Mouse (Mus musculus): ENCODE results near the gene C3.

Gene C3

DNA sequence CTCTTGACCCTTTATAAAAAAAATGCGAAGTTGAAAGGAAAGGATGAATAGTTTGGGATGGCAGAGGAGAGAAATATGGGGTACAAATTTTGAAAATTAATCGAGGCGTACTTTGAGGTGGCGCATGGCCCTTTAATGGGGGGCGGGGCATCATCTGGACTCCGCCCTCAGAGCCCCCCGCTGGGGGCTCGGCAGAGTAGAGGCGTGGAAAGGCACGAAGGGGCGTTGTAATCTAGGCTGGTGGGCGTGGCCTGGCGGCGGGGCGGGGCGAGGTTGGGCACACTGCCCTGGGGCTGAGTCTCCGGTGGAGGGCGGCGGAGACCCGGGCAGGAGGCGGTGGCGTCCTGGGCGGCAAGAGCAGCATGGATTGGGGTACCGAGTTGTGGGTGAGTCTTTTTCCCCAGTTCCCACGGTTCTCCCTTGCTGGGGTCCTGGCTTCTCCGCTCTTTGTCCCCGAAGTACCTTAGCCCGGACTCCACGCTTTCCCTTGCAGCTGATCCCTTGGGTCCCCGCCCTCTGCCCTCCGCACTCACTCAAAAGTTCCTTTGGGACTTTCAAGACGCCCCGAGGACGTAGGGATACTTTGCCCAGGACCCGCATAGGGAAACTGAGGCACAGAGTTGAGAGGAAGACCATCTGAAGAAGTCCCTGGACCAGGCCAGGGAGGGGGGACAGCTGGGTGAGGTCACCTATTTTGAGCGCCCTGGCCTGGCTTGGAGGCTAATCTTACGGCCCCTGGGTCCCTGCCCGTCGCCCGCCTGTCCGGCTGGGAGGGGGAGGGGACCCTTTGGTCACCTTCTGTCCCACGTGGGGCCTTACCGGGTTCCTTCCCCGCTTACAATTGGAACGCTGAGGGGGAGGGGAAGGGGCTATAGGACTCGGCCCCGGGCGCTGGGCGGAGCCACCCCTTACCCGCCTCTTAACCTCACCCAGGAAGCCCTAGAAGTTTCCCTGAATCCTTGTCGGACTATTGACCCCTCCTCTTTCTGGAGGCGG lies 21.5 kb upstream of the C3 start, which contains the start of gene Trip10:
Trip10 (plus strand) TSS at position 270 of the 996 bp plus-strand sequence.
- DNase-seq = peak; percentile 85

DNA sequence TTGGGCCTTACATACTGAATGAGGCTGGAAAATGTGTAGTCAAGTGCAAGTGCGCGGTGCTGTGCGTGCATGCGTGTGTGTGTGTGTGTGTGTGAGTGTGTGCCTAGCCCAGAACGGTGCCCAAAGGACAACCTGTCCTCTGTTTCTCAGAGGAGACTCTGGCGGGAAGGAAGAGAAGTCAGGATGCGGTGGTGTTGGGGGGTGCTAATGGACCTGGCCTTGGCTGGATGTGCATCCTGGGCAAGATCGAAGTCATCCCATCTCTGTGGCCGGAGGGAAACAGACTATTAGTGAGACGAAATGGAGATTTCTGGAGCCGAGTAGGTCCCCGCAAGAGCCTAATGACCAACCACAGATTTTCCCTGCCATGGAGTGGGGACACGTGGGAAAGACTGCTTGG lies 20.8 kb upstream of the C3 start:
- peak; percentile 73 for DNase-seq

DNA sequence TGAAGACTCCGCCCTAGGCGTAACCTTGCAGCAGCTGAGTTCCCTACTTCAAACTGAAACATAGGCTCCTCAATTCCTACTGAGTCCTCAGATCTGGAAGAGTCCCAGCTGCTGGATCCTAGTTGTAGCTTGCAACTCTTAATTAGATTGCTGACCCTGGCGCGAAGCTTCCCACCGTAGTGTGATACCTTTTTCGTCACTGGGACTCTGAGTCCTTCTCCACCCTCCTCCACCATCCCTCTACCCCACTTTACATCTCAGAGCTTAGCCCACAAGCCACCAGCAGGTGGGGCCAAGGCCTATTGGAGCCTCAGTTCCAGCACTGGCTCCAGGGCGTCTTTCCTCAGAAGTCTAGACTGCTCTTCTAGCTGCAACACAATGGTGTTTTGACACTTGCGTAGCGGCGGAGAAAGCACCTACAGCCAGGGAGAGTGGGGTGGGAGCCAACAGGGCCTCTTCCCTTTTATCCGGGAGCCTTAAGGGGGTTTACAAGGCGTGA lies 20.3 kb upstream of the C3 start, which contains the start of gene Gpr108:
Gpr108 (minus strand) TSS at position 246 of the 499 bp plus-strand sequence.
- DNase-seq = peak; percentile 92

DNA sequence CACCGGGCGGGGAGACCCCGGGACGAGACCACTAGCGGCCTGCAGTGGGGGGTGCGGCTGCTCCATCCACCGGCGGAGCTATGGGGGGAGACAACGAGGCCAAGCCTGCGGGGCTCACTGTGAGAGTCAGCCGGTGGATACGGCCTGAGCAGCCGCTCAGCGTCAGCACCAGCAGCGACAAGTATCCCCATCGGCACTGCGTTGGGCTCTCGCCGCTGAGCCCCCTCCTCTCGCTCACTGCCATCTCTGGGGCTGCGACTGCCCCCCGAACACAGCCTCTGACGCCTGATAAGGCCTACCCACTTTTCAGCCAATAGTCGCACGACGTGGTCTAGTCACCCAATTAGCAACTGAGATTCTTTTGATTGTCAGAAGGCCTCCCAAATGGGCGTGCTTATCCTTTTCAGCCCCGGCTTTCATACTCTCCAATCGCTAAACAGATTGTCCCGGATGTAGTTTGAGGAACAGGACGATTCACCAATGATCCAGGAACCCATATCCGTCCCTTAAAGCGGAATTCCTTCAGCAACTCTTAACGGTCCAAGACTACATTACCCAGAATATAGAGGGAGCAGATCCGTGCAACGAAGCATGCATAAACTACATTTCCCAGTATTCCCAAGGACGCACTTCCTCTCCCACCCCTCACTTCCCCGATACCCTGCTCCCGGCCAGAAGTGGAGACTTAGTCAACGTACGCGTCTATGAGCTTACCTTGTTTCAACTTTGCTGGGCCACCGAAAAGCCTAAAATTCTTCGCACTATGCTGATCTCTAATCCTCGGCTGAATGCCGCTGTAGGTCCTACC lies 19.7 kb upstream of the C3 start:
- DNase-seq = peak; percentile 98

DNA sequence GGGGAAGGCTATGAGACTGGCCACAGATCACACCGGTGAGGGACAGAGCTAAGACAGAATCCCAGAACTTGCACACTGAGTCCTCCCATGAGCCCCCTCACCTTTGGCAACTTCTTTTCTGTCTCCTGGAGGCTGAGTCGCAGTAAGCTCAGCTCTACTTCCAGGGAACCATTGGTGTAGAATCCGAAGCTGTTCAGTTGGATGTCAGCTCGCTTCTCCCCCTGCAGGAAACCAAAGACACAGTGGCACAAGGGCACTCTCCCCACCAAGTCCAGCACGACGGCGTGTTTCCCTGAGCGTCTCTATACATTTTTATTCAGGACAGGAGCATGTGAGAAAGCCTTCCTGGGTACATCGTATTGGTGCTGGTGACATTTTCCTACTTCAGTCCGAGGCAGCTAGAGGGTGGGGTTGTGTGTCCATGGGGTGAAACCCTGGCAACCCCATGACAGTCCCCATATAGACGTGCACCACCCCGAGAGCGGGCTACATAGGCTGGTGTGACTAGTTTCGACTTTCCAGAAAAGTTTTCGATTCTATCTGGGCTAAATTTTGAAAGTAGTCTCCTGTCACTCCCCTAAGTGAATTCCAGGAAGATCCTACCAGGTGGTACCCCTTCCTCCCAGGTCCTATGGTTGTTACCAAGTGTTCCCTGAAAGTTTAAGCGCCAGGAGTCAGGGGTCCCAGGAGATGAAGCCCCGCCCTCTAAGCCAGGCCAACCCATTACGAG lies 18.9 kb upstream of the C3 start:
- DNase-seq = peak; percentile 61

DNA sequence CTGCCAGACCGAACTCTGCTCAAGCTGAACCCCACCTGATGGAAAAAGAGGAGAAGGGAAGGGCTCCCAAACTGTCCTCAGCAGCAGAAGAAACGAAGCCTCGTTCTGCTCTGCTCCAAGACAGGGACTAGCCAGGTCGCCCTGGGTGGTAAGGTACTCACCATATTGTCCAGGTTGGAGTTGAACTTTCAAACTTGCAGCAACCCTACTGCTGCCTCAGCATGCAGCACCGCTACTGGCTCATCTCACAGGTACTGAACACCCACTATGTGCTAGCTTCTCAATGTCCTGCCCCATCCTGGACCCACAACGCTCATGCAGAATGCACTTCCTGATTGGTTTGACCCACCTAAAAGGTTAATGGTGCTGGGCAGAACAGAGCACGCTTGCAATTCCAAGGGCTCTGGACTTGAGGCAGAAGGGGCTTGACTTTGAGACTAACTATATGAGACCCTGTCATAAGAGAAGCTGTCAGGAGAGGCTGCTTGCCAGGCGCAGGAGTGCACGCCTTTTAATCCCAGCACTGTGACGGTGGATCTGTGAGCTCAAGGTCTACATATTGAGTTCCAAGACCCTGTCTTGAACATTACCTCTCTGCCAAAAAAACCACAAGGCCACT lies 17.5 kb upstream of the C3 start:
- peak; percentile 52 for DNase-seq

DNA sequence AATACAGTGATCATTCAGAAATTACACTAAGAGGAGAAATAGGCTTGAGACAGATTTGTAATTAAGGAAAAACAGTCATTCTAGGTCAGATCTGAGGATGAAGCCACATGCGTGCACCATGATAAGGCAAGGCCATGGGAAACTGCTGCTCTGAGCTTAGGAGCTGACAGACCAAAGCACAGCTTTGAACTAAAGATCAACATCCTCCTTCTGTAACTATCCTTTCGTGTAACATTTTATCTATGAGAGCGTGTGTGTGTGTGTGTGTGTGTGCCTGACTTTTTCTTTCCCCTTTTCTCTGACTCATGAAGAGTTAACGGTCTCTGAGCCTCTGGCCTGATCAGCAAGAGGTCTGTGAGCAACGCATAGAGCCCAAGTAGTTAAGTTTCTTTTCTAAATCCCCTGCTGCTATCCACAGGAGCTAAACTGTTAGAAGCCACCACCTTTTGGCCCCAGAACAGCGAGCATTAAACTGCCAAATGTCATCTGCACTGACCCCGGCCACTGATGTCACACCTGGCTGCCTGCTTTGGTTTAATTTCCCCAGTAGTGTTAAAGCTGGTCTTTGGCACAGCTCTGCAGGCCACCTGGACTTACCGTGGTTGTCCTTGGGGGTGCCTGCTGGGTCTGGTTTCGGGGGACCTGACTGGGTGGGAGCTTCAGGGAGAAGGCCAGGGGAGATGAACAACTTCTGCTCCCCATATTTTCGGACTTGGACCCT lies 15.9 kb upstream of the C3 start:
- no peak for DNase-seq

DNA sequence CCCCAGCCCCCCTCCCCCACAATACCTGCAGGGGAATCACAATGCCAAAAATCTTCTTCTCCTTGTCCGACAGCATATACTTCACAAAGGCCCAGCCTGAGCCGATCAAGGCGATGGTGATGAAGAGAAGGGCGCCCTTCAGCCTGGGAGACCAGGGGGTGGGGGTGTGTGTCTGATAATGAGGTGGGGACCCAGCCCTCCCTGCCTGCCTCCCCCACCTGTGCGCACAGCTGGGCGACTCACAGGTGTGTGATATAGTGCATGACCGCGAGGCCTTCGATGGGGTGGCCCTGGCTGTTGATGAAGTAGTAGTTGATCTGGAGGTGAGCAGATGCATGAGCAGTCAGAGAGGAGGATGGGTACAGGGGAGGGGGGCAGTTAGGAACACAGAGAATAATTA lies 9.2 kb upstream of the C3 start:
- DNase-seq = no peak

DNA sequence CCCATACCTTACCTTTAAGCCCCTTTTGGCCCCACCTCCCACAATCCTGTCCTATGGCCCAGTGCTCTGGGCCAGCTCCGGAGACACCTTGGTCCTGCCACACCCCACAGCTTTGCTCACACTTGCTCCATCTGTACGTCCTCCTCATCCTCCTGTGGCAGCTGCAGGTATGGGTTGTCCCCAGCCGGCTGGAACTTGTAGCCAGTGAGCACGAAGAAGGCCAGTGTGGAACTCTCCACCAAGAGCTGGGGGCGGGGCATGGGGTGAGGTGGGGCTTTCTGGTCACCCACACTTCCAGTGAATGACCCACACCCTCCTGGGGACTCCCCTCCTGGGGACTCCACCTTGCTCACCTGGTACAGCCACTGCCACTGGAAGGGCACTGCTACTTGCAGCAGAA lies 7.9 kb upstream of the C3 start:
- no peak for DNase-seq

DNA sequence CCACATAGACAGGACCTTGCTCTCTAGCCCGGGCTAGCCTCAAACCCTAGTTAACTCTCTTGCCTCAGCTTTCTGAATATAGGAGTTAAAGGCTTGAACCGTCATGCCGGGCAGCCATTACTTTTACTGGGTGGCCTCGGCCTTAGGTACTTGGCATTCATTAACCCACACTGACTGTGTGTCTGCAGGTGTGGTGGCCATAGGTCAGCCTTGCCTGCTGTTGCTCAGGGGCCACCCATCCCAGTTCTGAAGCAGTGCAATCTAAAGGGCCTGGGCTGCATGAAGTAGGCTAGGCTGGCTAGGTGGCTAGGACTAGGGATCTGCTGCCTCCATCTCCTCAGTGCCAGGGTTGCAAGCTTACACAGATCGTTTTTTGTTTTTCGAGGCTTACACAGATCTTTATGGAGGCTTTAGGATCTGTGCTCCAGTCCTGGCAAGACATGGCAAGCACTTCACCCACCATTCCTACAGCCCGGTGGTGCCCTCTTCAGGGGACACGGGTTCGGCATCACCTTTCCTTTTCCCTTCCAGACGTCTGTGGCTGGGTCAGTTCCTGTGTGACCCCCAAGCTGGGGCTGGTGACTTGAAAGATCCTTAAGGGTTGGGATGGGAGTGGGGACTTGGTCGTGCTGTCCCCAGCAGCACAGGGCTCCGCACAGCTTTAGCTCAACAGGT lies 6.5 kb upstream of the C3 start:
- no peak for DNase-seq

DNA sequence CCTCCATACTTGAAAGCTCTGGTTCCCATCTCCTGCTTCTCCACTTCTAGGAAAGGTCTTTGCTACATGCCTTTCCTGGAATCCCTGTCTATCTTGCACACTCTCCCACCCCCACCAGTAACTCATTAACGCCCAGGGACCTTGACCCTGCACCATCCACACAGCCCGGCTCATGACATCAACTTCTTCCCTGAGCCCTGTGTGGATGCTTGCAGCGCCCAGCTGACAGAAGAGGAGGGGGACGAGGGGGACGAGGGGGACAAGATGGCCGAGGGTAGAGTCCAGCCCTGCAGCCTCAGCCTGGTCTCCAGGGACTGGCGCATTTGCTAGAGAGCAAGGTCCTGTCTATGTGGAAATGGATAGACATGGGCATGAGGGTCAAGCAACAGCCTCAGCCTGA lies 5.1 kb upstream of the C3 start:
- no peak for DNase-seq

DNA sequence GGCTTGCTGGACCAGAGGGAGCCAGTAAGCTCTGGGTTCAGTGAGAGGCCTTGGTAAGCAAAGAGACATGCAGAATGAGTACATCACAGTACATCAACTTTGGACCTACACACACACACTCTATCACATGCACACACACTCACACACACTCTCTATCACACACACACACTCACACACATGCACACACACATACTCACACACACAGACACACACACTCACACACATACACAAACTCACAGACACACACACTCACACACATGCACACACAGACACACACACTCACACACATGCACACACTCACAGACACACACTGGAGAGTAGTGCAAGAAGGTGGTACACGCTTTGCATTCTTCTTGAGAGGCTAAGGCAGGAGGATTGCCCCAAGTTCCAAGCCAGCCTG lies 4.3 kb upstream of the C3 start:
- no peak for DNase-seq

DNA sequence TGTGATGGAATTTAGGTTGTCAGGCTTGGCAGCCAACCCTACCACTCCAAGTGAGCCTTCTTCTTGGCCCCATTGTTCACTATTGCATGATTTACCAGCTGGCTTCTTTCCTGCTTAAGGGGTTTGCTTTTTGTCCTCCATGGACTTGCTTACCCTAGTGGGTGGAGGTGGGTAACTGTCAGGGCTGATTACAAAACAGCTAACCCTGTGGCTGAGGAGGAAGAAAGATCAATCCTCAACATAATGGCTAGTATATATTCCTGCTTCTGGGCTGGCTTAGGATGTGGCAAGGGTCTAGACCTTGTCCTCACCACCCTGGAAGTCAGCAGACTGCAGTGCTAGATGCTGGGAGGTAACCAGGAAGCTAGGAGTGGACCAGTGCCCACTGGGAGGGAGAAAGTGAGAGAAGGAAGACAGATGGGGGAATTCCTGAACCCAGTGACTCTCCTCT lies 3.4 kb upstream of the C3 start:
- no peak for DNase-seq

DNA sequence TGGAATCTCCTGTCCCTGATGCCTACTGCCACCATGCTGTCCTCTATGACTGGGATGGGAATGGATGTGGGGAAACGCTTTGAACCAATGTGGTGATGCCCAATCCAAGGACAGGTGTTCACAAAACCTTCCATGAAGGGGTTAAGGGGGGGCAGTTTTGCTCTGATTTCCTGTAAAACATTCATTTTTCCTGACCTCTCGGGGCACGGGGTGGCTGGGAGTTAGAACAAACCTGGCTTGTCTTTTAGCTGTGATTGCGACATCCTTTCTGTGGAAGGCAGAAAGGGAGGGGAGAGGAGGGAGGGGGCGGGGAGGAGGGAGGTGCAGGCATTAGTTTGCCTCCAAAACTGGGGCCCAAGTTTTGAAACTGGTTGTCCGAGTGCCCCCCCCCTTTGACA lies 2.8 kb upstream of the C3 start:
- DNase-seq = no peak

DNA sequence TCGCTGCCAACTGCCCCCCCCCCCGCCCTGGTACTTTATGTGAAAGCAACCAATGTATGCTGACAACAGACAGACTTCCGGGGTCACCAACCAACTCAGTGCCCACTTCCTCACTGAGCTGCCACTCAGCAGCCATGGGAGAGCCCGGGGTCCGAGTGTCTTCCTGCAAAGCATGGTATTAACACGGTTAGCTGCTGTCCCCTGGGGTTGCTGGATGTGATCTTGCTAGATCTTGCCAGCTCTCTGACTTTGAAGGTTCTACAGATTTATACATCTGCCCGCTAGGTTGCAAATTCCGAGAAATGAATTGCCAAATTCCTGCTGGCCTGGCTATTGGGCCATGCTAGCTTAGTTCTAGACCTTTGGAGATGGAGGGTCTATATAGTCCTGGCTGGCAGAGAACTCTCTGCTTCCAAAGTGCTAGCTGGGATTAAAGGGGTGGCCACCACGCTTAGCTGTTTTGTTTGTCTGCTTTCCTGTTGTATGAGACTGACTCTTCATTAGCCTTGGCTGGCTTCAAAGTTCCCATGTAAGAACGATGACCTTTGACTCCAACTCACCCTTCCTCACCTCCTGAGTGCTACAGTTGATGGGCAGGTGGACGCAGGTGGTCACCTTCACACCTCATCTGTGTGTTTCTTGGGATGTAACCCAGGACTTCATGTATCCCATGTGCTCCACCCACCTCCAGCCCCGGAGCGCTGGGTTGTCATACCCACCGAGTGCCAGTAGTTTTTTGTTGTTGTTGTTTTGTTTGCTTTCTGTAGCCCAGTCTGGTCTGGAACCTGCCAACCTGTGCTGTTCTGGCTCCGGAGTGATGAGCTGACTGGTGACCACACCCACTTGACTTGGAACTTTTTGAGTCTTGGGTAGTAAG lies 2.2 kb upstream of the C3 start:
- DNase-seq = no peak

DNA sequence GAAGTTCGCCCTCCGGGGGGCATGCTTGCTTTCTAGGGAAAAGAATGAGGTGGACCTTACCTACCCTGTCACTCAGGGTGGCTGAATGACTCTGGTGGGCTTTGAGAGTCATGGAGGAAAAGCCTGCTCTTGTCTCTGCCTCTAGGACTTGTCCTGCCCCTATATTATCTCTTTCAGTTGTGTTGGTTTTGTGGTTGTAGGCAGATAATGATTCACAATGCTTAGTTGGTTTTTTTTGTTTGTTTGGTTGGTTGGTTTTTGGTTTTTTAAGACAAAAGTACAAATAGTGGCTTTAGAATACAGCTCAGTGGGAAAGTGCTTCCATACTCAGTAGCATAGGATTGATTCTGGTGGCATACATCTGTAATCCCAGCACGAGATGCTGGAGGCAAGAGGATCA lies 937 bp upstream of the C3 start:
- no peak for DNase-seq

DNA sequence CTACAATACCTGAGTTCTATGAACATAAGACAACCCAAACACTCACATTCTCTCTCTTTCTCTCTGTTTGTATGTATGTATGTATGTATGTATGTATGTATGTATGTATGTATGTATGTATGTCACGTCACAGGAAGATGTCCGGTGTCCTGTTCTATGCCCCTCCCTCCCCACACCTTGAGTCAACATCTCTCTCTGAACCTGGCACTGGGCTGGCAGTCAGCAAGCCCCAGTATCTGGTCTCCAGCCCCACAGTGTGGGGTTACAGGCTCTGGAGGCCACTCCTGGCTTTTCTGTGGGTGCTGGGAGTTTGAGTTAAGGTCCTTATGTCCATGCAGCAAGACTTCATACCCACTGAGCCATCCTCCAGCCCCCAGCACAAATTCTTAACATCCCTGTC lies 468 bp downstream of the C3 start:
- no peak for DNase-seq

DNA sequence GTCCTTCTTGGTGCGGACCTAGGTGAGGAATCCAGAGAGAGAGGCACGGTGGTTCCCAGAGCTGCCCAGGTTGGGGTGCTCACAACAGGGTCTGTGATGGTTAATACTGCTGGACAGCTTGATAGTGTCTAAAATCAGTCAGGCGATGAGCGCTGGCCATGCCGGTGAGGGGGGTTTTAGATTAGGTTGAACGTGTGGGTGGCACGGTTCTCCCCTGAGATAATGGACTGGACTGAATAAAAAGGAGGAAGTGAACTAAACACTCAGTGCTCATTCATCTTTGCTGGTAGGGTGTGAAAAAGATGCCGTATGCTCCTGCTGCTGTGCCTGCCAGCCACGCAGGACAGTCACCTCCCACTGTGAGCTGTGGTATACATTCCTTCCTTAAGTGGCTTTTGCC lies 4.6 kb downstream of the C3 start:
- no peak for DNase-seq

DNA sequence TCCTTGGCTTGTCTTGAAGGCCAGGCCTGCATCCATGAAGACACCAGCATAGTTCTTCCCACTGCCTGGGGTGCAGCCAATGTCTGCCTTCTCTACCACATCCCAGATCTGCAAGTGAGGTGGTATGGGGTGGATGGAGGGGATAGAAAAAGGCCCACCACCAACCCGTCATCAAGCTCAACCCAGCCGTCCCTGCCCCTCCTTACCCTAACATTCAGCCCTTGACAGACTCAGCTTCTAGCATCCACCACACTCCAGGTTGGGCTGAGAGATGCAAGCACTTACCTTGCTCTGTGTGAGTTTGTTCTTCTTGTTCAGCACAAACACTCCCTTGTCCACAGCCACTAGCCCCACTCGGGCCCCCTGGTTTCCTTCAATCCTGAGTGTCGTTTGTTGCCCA lies 6.0 kb downstream of the C3 start:
- no peak for DNase-seq

DNA sequence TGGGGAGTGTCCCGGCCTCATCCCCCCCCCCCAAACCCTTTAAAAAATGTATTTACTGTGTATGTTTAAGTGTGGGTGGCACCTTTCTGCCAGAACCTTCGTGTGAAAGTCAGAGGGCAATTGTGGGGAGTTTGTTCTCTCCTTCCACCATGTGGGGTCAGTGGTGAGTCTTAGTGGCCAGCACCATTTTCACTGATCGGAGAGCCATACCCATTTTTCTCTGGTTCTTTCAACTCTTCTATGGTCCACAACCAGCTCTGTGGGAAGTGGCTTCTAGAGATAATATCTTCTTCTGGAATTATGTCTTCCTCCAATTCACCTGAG lies 8.1 kb downstream of the C3 start:
- DNase-seq = no peak
